Mouse (Mus musculus) limb, embryonic 15.5 days (tissue): ENCODE results near the gene Bag3. TPM values are rescaled to one million over a fixed set of nuclear protein-coding genes. Genes with fewer than 3 reads are reported as not detected.

ENCODE experiments used
- ATAC-seq: fragments of 200-750 bp; cut with Nextera tagmentation; 2 replicates; pipeline ENCODE4 v1.8.0; 2017; ENCODE audit warnings: low read depth, moderate TSS enrichment; ENCODE audit not compliant: insufficient number of reproducible peaks, low FRiP score, low TSS enrichment
- H3K27ac ChIP-seq: fragments of 300-500 bp; sonication (generic); 2 replicates; pipeline ENCODE4 v1.5.1; 2015; ENCODE audit warnings: moderate library complexity, mild to moderate bottlenecking, inconsistent platforms
- H3K27me3 ChIP-seq: fragments of 300-500 bp; sonication (generic); 2 replicates; pipeline ENCODE4 v1.6.1; 2015; ENCODE audit warnings: inconsistent platforms
- H3K36me3 ChIP-seq: fragments of 300-500 bp; sonication (generic); 2 replicates; pipeline ENCODE4 v1.6.1; 2015; ENCODE audit warnings: inconsistent platforms
- H3K4me1 ChIP-seq: fragments of 300-500 bp; sonication (generic); 2 replicates; pipeline ENCODE4 v1.6.1; 2015; ENCODE audit warnings: inconsistent platforms
- H3K4me2 ChIP-seq: fragments of 300-500 bp; sonication (generic); 2 replicates; pipeline ENCODE4 v1.6.1; 2015; ENCODE audit warnings: mild to moderate bottlenecking, inconsistent platforms
- H3K4me3 ChIP-seq: fragments of 300-500 bp; sonication (generic); 2 replicates; pipeline ENCODE4 v1.5.1; 2015; ENCODE audit warnings: mild to moderate bottlenecking, inconsistent platforms
- H3K9ac ChIP-seq: fragments of 300-500 bp; sonication (generic); 2 replicates; pipeline ENCODE4 v1.6.1; 2015; ENCODE audit warnings: inconsistent platforms
- H3K9me3 ChIP-seq: fragments of 300-500 bp; sonication (generic); 2 replicates; pipeline ENCODE4 v1.6.1; 2016; ENCODE audit warnings: inconsistent platforms
- WGBS: fragments of 180-500 bp; shearing (Covaris S2); methylation state at CpG from one replicate; pipeline ENCODE4 v1.1.7; 2015; 5-methylcytosine and 5-hydroxymethylcytosine counted together
- polyA plus RNA-seq: library from polyadenylated mRNA; unstranded; fragments of >200 nt; fragmentation: Nextera tagmentation; extraction: Ambion mirVana; gene quantifications from 2 replicates; pipeline ENCODE4 v1.2.1, GENCODE M21; 2015

Bag3 gene
- polyA plus RNA-seq, 1 experiment from 2014 or later: 21.8 TPM

- no peak for ATAC-seq
- WGBS: 88% methylated on average over 5 of the region's 5 CpGs
- no peaks in the 10 kb centered on the region for H3K4me1 ChIP-seq
- no peak overlapping the region for H3K4me3 ChIP-seq
- no peaks in the 10 kb centered on the region for H3K9me3 ChIP-seq
- H3K27me3 ChIP-seq: no peaks in the 10 kb centered on the region
- H3K27ac ChIP-seq: no peak overlapping the region
- no peak overlapping the region for H3K4me2 ChIP-seq
- H3K9ac ChIP-seq: no peak overlapping the region
- H3K36me3 ChIP-seq: no peaks in the 10 kb centered on the region
These were observed 51.8 kb downstream of the Bag3 start for GRCm38 (mm10) chr7:128575211-128575610.

GRCm38 (mm10) chr7:128575794-128576193, 52.4 kb downstream of the Bag3 start:
- no peak overlapping the region for H3K27ac ChIP-seq
- H3K27me3 ChIP-seq: no peaks in the 10 kb centered on the region
- H3K36me3 ChIP-seq: no peaks in the 10 kb centered on the region
- no peak for ATAC-seq
- no peaks in the 10 kb centered on the region for H3K9me3 ChIP-seq
- no peak overlapping the region for H3K4me2 ChIP-seq
- no peak overlapping the region for H3K9ac ChIP-seq
- no peaks in the 10 kb centered on the region for H3K4me1 ChIP-seq
- H3K4me3 ChIP-seq: no peak overlapping the region
- 50% methylated on average over 2 of the region's 2 CpGs for WGBS

- Histone ChIP-seq H3K36me3 (no peaks in the 10 kb centered on the region), H3K4me3 (no peak overlapping the region), H3K9ac (no peak overlapping the region), H3K27me3 (no peaks in the 10 kb centered on the region), H3K4me1 (no peaks in the 10 kb centered on the region), H3K9me3 (no peaks in the 10 kb centered on the region), H3K27ac (no peak overlapping the region), H3K4me2 (no peak overlapping the region)
- 19% methylated on average over 1 of the region's 1 CpGs for WGBS
- ATAC-seq: no peak
These were observed 54.2 kb downstream of the Bag3 start for GRCm38 (mm10) chr7:128577607-128578006.

GRCm38 (mm10) chr7:128578199-128578945, 55.0 kb downstream of the Bag3 start:
- H3K27ac ChIP-seq: no peak overlapping the region
- no peak overlapping the region for H3K9ac ChIP-seq
- H3K36me3 ChIP-seq: no peaks in the 10 kb centered on the region
- no peak overlapping the region for H3K4me2 ChIP-seq
- no peaks in the 10 kb centered on the region for H3K27me3 ChIP-seq
- H3K4me3 ChIP-seq: no peak overlapping the region
- no peaks in the 10 kb centered on the region for H3K9me3 ChIP-seq
- no peak for ATAC-seq
- no peaks in the 10 kb centered on the region for H3K4me1 ChIP-seq
- WGBS: 79% methylated on average over 10 of the region's 10 CpGs

- Histone ChIP-seq H3K9ac (no peak overlapping the region), H3K27me3 (no peaks in the 10 kb centered on the region), H3K36me3 (no peaks in the 10 kb centered on the region), H3K4me2 (no peak overlapping the region), H3K27ac (no peak overlapping the region), H3K4me1 (no peaks in the 10 kb centered on the region), H3K4me3 (no peak overlapping the region), H3K9me3 (no peaks in the 10 kb centered on the region)
- WGBS: 82% methylated on average over 2 of the region's 2 CpGs
- ATAC-seq: no peak
These were observed 56.0 kb downstream of the Bag3 start for GRCm38 (mm10) chr7:128579381-128579780.

GRCm38 (mm10) chr7:128580318-128580717, 56.9 kb downstream of the Bag3 start:
- Histone ChIP-seq H3K4me2 (no peak overlapping the region), H3K4me3 (no peak overlapping the region), H3K36me3 (no peaks in the 10 kb centered on the region), H3K27me3 (no peaks in the 10 kb centered on the region), H3K27ac (no peak overlapping the region), H3K4me1 (no peaks in the 10 kb centered on the region), H3K9ac (no peak overlapping the region), H3K9me3 (no peaks in the 10 kb centered on the region)
- 93% methylated on average over 6 of the region's 6 CpGs for WGBS
- ATAC-seq: no peak

- no peak overlapping the region for H3K4me3 ChIP-seq
- H3K9me3 ChIP-seq: no peaks in the 10 kb centered on the region
- no peaks in the 10 kb centered on the region for H3K4me1 ChIP-seq
- H3K9ac ChIP-seq: no peak overlapping the region
- H3K27me3 ChIP-seq: no peaks in the 10 kb centered on the region
- ATAC-seq: no peak
- H3K4me2 ChIP-seq: no peak overlapping the region
- WGBS: 82% methylated on average over 14 of the region's 15 CpGs
- H3K36me3 ChIP-seq: no peaks in the 10 kb centered on the region
- no peak overlapping the region for H3K27ac ChIP-seq
These were observed 58.6 kb downstream of the Bag3 start for GRCm38 (mm10) chr7:128581864-128582484.

GRCm38 (mm10) chr7:128583213-128583948, 60.0 kb downstream of the Bag3 start:
- Histone ChIP-seq H3K4me3 (no peak overlapping the region), H3K4me2 (no peak overlapping the region), H3K27ac (no peak overlapping the region), H3K36me3 (no peaks in the 10 kb centered on the region), H3K9me3 (no peaks in the 10 kb centered on the region), H3K27me3 (no peaks in the 10 kb centered on the region), H3K9ac (no peak overlapping the region), H3K4me1 (no peaks in the 10 kb centered on the region)
- WGBS: 70% methylated on average over 6 of the region's 6 CpGs
- no peak for ATAC-seq

GRCm38 (mm10) chr7:128587334-128587933, 64.0 kb downstream of the Bag3 start:
- Histone ChIP-seq H3K9ac (no peak overlapping the region), H3K4me3 (no peak overlapping the region), H3K36me3 (no peaks in the 10 kb centered on the region), H3K27me3 (no peaks in the 10 kb centered on the region), H3K4me1 (peaks cover 10% of the 10 kb centered on the region), H3K9me3 (no peaks in the 10 kb centered on the region), H3K4me2 (no peak overlapping the region), H3K27ac (no peak overlapping the region)
- ATAC-seq: no peak
- WGBS: 72% methylated on average over 4 of the region's 4 CpGs

- Histone ChIP-seq H3K4me1 (peaks cover 15% of the 10 kb centered on the region), H3K27ac (peak overlapping the region; percentile 68; the same call in 1 of the 2 replicates), H3K9ac (0 out of 2 replicates have a peak overlapping the region, but pooled peaks have one; percentile 10), H3K36me3 (no peaks in the 10 kb centered on the region), H3K27me3 (no peaks in the 10 kb centered on the region), H3K4me3 (no peak overlapping the region), H3K9me3 (no peaks in the 10 kb centered on the region), H3K4me2 (no peak overlapping the region; the same call in 1 of the 2 replicates)
- ATAC-seq: peak; percentile 24; the same call in 1 of the 2 replicates
- WGBS: 21% methylated on average over 9 of the region's 9 CpGs
These were observed 68.1 kb downstream of the Bag3 start for GRCm38 (mm10) chr7:128591345-128592084.

- Histone ChIP-seq H3K9ac (no peak overlapping the region), H3K9me3 (no peaks in the 10 kb centered on the region), H3K27me3 (no peaks in the 10 kb centered on the region), H3K36me3 (no peaks in the 10 kb centered on the region), H3K27ac (peak overlapping the region; percentile 68), H3K4me1 (peaks cover 15% of the 10 kb centered on the region), H3K4me2 (peak overlapping the region; percentile 47), H3K4me3 (peak overlapping the region; percentile 24)
- 9% methylated on average over 21 of the region's 21 CpGs for WGBS
- ATAC-seq: no peak
These were observed 68.9 kb downstream of the Bag3 start for GRCm38 (mm10) chr7:128592118-128592935.
